Mouse (Mus musculus) heart, postnatal 10 days (tissue): ENCODE data around the gene Olfr23. TPM values are rescaled to one million over a fixed set of nuclear protein-coding genes. Genes with fewer than 3 reads are reported as not detected.
"Not testable (repeated sequence)": the region's sequence is repeated elsewhere in the genome, so short reads cannot be mapped to it uniquely, and the experiment has no call there.

ENCODE experiments used
- DNase-seq, 2 experiments: peaks; one replicate each; pipeline ENCODE4 v3.0.0; 2021
- intact Hi-C: fragments of 180-260 bp; cut with DNase I; formaldehyde crosslinking; loops from one replicate; pipeline ENCODE4 v1.15.1; 2025
- total RNA-seq, 2 experiments: library from RNA; stranded (reverse); gene quantifications; 2 replicates each; pipeline ENCODE4 v1.2.3; 2021

The Olfr23 gene
- not detected for total RNA-seq

DNA sequence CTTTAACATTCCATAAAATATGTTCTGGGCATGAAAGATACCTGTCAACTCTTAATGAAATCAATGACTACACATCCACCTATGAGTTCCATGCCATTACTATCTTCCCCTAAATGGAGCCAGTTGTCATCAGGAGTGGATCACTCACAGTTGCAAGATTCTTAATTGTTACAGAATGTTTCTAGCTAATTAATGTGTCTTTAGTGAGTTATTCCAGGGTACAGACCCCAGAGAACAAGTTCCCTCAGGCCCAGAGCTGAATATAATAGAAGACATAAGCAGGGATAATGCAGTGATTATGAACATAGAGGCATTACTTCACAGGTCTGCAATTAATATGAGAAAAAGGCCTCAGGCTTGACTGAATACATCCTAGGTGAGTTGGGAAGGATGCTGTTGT lies at the start of gene Olfr23:
Gene Olfr23, plus strand, starts transcription at position 301 of the 400 bp plus-strand sequence.
- no peak for DNase-seq
- intact Hi-C loops, result no loop called here

DNA sequence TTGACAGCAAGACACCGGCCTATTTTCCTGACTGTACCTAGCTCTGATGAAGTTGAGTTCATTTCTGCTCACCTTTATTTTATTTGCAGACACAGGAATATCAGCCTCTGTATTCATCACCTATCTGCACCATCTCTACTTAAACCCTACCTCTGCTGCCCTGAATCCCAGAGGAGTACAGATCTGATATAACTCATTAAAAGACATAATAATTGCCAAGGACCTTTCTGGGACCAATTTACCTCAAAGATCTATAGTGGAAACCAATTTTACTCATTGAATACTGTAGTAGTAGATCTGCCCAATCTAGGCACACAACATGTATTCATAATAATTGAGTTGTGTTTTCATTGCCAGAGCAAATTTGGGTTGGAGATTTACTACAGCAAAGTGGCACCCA lies 45.8 kb upstream of the Olfr23 start, which contains the start of gene Olfr394:
Gene Olfr394, minus strand, starts transcription at position 101 of the 400 bp plus-strand sequence.
- no peak for DNase-seq
- intact Hi-C loops, result no loop called here

DNA sequence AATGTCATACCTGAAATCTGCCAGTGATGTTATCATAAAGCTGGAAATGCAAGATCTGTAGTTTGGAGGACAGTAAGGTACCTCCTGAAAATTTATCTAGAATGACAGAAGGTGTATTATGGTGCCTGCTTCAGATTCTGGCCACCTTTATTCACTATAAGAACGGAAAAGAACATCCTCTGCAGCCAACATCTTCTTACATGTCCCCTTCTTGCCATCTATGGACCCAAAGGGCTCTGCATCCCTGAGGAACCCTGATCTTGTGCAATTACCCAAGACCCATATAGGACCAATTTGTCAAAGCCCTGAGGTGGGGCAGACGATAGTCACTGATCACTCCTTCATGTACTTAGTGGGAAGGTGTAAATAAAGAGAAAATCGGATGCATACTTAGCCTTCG lies 27.3 kb upstream of the Olfr23 start, which contains the start of gene Olfr395:
Gene Olfr395, minus strand, starts transcription at position 101 of the 400 bp plus-strand sequence.
- intact Hi-C loops, DNase-seq: not testable (repeated sequence)

DNA sequence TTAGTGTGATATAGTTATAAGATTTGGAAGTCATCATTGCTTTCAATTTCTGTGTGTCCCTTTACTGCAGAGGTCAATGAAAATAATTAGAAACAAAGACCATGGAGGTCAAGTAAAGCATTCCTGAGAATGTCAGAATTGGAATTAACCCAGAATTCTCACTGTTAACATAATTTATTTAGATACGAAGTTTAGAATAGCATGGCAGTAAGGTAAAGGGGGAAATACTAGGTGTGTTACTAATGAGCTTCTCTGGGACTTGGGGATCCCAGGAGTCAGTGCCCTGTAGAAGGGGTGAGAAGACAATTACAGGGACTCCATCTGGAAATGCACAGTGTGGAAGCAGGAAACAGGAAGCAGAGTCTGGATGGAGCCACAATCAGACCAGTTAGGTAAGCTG lies 24.0 kb downstream of the Olfr23 start, which contains the start of gene Olfr397:
Gene Olfr397, plus strand, starts transcription at position 301 of the 400 bp plus-strand sequence.
- intact Hi-C loops, result no loop called here
- no peak for DNase-seq

DNA sequence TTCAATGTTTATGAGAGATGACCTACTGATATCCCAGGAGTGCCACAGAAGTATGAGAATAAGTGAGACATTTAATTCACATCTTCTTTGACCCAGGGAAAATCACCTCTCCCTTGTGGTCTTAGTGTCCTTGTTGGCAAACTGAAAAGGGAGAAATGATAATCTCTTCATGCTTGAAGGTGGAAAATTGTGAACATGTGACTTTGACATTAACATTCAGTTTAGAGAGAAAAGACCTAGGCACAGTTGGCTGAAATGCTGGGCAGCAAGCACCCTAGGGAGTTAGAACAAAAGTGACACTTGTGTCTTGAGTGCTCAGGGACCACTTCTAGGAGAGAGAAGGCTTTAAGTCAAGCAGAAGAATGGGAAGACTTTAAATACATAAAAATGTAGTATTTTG lies 53.8 kb downstream of the Olfr23 start, which contains the start of gene Olfr398:
Gene Olfr398, minus strand, starts transcription at position 101 of the 400 bp plus-strand sequence.
- no peak for DNase-seq
- intact Hi-C loops, result no loop called here

Other genes with a start within 250 kb of the Olfr23 start
- gene Zfp735, start 247.9 kb upstream of the Olfr23 start, total RNA-seq, result not detected
- gene Olfr389, start 156.0 kb upstream of the Olfr23 start, total RNA-seq, result not detected
- gene Olfr390, start 153.7 kb upstream of the Olfr23 start, total RNA-seq, result not detected
- not detected for gene Olfr391-ps, start 133.6 kb upstream of the Olfr23 start, total RNA-seq
- gene Olfr392, start 119.6 kb upstream of the Olfr23 start, total RNA-seq, result not detected
- gene Olfr393, start 85.2 kb upstream of the Olfr23 start, total RNA-seq, result not detected
- not detected for gene Olfr394, start 45.9 kb upstream of the Olfr23 start, total RNA-seq
- not detected for gene Olfr395, start 27.4 kb upstream of the Olfr23 start, total RNA-seq
- gene Olfr397, start 24.1 kb downstream of the Olfr23 start, total RNA-seq, result not detected
- not detected for gene Olfr398, start 53.7 kb downstream of the Olfr23 start, total RNA-seq
- not detected for gene Olfr139, start 119.9 kb downstream of the Olfr23 start, total RNA-seq
- gene Olfr399, start 119.9 kb downstream of the Olfr23 start, total RNA-seq, result not detected
- gene Zfp616, start 133.3 kb downstream of the Olfr23 start, total RNA-seq, result not detected
- gene Olfr401, start 177.0 kb downstream of the Olfr23 start, total RNA-seq, result not detected
- not detected for gene Olfr402, start 216.9 kb downstream of the Olfr23 start, total RNA-seq
- gene Olfr403, start 249.6 kb downstream of the Olfr23 start, total RNA-seq, result not detected